Mouse (Mus musculus) cerebral cortex, adult 2 months (tissue): ENCODE data around the gene U2af2.

ENCODE experiments used
- WGBS: fragments of 180-500 bp; shearing (Covaris S2); methylation state at CpG from one replicate; pipeline ENCODE4 v1.1.7; 2018; 5-methylcytosine and 5-hydroxymethylcytosine counted together

U2af2 gene

GRCm38 (mm10) chr7:5109301-5109700 is 47.4 kb downstream of the U2af2 start:
- WGBS: 78% methylated on average over 8 of the region's 8 CpGs

DNA sequence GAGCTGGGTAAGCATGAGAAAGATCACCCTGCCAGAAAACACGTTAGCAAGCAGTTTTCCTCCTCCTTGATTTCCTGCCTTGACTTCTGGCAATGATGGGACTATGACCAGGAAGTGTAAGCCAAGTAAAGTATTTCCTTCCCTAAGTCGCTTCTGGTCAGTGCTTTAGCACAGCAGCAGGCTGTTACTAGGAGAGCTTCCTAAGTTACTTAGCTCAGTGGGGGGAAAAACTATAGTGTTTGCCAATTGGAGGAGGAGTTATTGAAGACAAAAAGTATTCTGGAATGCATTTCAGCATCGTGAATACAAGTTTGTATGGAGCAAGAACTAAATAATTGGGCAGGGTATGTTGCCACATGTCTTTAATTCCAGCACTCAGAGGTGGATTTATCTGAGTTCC is 50.8 kb downstream of the U2af2 start:
- WGBS: 32% methylated on average over 3 of the region's 3 CpGs

GRCm38 (mm10) chr7:5116850-5117249 is 54.9 kb downstream of the U2af2 start, which contains the start of gene Rfpl4:
Rfpl4 (minus strand) TSS chr7:5116950.
- 95% methylated on average over 3 of the region's 3 CpGs for WGBS

GRCm38 (mm10) chr7:5125078-5125477 is 63.1 kb downstream of the U2af2 start:
- 88% methylated on average over 8 of the region's 8 CpGs for WGBS

GRCm38 (mm10) chr7:5125549-5126406 is 63.8 kb downstream of the U2af2 start, which contains the start of gene Rasl2-9:
Rasl2-9 (minus strand) TSS chr7:5125950.
- WGBS: 15% methylated on average over 42 of the region's 42 CpGs
